Mouse (Mus musculus) lung, postnatal 0 days (tissue): ENCODE measurements around the gene Hs6st2.

Experiments used
- CTCF ChIP-seq: IDR thresholded peaks from 2 replicates; pipeline ENCODE4 v1.5.1; 2016; ENCODE audit warnings: antibody characterized with exemption, mild to moderate bottlenecking
- EP300 ChIP-seq: IDR thresholded peaks from 2 replicates; pipeline ENCODE4 v1.6.1; 2016; ENCODE audit warnings: antibody characterized with exemption, mild to moderate bottlenecking, control low read depth

- TF ChIP-seq CTCF (no peak), EP300 (no peak)
Measured at GRCm38 (mm10) chrX:51699079-51699478, 17.4 kb upstream of the Hs6st2 start.
